Mouse (Mus musculus) kidney, postnatal 0 days (tissue): Measurements from ENCODE around the gene Ly6g6d. TPM values are rescaled to one million over a fixed set of nuclear protein-coding genes. Genes with fewer than 3 reads are reported as not detected.
A peak's percentile ranks its signal among the peaks of the same experiment; 100 is the strongest.

ENCODE experiments used
- ATAC-seq: fragments of 200-750 bp; cut with Nextera tagmentation; replicated peaks from 2 replicates; pipeline ENCODE4 v1.8.0; 2017; ENCODE audit warnings: low read depth, moderate number of reproducible peaks, moderate TSS enrichment, moderate library complexity; ENCODE audit not compliant: low FRiP score
- DNase-seq: peaks from one replicate; pipeline ENCODE4 v3.0.0-alpha.2; 2016; ENCODE audit warnings: low spot score
- H3K27ac ChIP-seq: fragments of 300-500 bp; sonication (generic); 2 replicates; pipeline ENCODE4 v1.5.1; 2014; ENCODE audit warnings: mild to moderate bottlenecking
- H3K27me3 ChIP-seq: fragments of 300-500 bp; sonication (generic); 2 replicates; pipeline ENCODE4 v1.6.1; 2014; ENCODE audit warnings: low read length, mixed read lengths; ENCODE audit not compliant: insufficient read depth
- H3K36me3 ChIP-seq: fragments of 300-500 bp; sonication (generic); 2 replicates; pipeline ENCODE4 v1.6.1; 2014; ENCODE audit warnings: low read length, mixed read lengths; ENCODE audit not compliant: insufficient read depth
- H3K4me1 ChIP-seq: fragments of 300-500 bp; sonication (generic); replicated peaks from 2 replicates; pipeline ENCODE4 v1.6.1; 2014; ENCODE audit warnings: antibody characterized with exemption, low read length, mixed read lengths; ENCODE audit not compliant: insufficient read depth
- H3K4me2 ChIP-seq: fragments of 300-500 bp; sonication (generic); 2 replicates; pipeline ENCODE4 v1.6.1; 2014; ENCODE audit warnings: mild to moderate bottlenecking, low read length, moderate library complexity, mixed read lengths
- H3K4me3 ChIP-seq: fragments of 300-500 bp; sonication (generic); replicated peaks from 2 replicates; pipeline ENCODE4 v1.5.1; 2014; ENCODE audit warnings: low read depth, low read length
- H3K9ac ChIP-seq: fragments of 300-500 bp; sonication (generic); 2 replicates; pipeline ENCODE4 v1.6.1; 2014; ENCODE audit warnings: low read depth, low read length
- H3K9me3 ChIP-seq: fragments of 300-500 bp; sonication (generic); replicated peaks from 2 replicates; pipeline ENCODE4 v1.6.1; 2016; ENCODE audit warnings: low read length, inconsistent platforms, mixed read lengths
- CTCF ChIP-seq: IDR thresholded peaks from 2 replicates; pipeline ENCODE4 v1.5.1; 2016; ENCODE audit warnings: antibody characterized with exemption, low read depth, mild to moderate bottlenecking, moderate library complexity
- WGBS: fragments of 180-500 bp; shearing (Covaris S2); extraction: QIAGEN DNeasy Blood & Tissue Kit; methylation state at CpG from one replicate; pipeline ENCODE4 v1.1.7; 2014; 5-methylcytosine and 5-hydroxymethylcytosine counted together
- polyA plus RNA-seq: library from polyadenylated mRNA; unstranded; fragments of >200 nt; fragmentation: Nextera tagmentation; extraction: Ambion mirVana; gene quantifications from 2 replicates; pipeline ENCODE4 v1.2.1, GENCODE M21; 2015

Ly6g6d gene
- polyA plus RNA-seq, 1 experiment from 2014 or later, result 7.6 TPM

DNA sequence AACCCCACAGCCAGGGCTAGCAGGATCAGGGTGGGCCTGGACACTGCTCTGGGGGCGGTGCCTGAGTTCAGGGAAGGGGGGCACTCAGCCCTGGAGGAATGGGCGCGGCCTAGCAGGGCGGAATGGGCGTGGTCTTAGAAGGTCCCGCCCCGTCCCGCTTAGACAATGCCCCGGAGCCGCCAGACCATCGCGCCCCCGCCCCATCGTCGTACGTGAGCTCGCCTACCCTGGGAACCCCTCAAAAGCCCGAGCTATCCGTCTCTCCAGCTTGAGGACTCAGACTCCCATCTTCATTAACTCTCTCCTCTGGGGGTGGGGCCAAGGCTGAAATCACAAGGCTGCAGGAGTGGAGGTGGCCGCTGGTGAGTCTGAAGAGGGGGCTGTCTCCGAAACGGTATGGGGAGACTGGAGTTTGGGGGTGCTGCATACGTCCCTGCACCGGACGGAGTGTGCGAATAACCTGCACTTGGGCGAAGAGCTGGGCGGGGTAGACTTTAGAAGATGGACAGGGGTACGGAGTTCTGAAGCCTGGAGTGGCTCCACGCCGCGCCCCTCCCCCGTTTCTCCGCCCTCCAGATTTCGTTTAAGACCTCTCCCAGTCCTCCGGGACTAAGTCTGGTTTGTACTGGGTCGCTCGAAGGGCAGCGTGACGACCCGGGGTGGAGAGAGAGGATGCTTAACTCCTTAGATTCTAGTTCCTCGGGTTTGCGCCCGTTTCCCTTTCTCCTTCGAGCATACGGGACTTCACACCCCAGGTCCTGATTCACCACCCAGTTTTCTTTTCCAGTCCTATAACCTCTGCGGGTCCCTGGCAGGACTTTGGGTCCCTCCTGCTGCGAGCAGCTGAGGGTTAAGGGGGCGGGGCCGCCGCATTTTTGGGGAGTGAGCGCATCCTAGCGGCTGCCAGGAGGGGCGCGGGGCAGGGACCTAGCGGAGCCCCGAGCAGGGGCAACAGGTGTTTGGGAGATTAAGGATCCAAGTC is 18.7 kb downstream of the Ly6g6d start, which contains the start of gene Ddah2:
TSS of gene Ddah2 (plus strand) at position 125 of the 982 bp plus-strand sequence.
- H3K27ac ChIP-seq, result peak within 1 kb of the TSS; percentile 94
- H3K9ac ChIP-seq, result peak within 1 kb of the TSS; percentile 77
- TF ChIP-seq CTCF, result peak; percentile 78
- ATAC-seq, result peak; percentile 90
- peak within 1 kb of the TSS; percentile 77 for H3K4me3 ChIP-seq
- H3K27me3 ChIP-seq, result no peaks in the 10 kb centered on the region
- peak; percentile 98 for DNase-seq
- peaks cover 34% of the 10 kb centered on the region for H3K36me3 ChIP-seq
- H3K9me3 ChIP-seq, result no peaks in the 10 kb centered on the region
- under 1% methylated on average over 57 of the region's 57 CpGs for WGBS
- H3K4me1 ChIP-seq, result peaks cover 8% of the 10 kb centered on the region
- H3K4me2 ChIP-seq, result peak within 1 kb of the TSS; percentile 94

DNA sequence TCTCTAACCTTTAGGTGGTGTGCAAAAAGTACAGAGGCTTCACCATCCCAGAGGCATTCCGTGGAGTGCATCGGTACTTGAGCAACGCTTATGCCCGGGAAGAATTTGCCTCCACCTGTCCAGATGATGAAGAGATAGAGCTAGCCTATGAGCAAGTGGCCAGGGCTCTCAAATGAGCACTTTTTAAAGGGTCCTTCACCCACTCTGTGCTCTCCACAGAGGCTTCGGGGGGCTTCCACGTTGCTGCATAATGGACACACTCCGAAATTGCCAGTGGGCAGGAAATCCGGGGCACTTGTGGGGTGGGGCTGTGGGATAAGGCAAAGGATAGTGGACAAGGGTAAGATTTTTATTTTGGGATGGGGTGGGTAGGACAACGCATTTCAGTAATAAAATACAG is 19.5 kb downstream of the Ly6g6d start:
- TF ChIP-seq CTCF, result no peak
- WGBS, result 64% methylated on average over 9 of the region's 9 CpGs
- DNase-seq (no peak), ATAC-seq (no peak)
- peak overlapping the region; percentile 94 for H3K4me2 ChIP-seq
- no peak overlapping the region for H3K4me3 ChIP-seq
- no peaks in the 10 kb centered on the region for H3K9me3 ChIP-seq
- no peak overlapping the region for H3K9ac ChIP-seq
- peak overlapping the region; percentile 94; the same call in 1 of the 2 replicates for H3K27ac ChIP-seq
- peaks cover 41% of the 10 kb centered on the region for H3K36me3 ChIP-seq
- no peaks in the 10 kb centered on the region for H3K27me3 ChIP-seq
- peaks cover 8% of the 10 kb centered on the region for H3K4me1 ChIP-seq

GRCm38 (mm10) chr17:35057090-35057489 is 20.8 kb downstream of the Ly6g6d start:
- H3K9ac ChIP-seq, result no peak overlapping the region
- H3K4me1 ChIP-seq, result peaks cover 8% of the 10 kb centered on the region
- no peak overlapping the region for H3K4me3 ChIP-seq
- no peak for DNase-seq
- TF ChIP-seq CTCF, result no peak
- no peak for ATAC-seq
- WGBS, result 84% methylated on average over 3 of the region's 3 CpGs
- H3K9me3 ChIP-seq, result no peaks in the 10 kb centered on the region
- H3K27ac ChIP-seq, result no peak overlapping the region
- H3K36me3 ChIP-seq, result peaks cover 52% of the 10 kb centered on the region
- H3K27me3 ChIP-seq, result no peaks in the 10 kb centered on the region
- H3K4me2 ChIP-seq, result no peak overlapping the region

DNA sequence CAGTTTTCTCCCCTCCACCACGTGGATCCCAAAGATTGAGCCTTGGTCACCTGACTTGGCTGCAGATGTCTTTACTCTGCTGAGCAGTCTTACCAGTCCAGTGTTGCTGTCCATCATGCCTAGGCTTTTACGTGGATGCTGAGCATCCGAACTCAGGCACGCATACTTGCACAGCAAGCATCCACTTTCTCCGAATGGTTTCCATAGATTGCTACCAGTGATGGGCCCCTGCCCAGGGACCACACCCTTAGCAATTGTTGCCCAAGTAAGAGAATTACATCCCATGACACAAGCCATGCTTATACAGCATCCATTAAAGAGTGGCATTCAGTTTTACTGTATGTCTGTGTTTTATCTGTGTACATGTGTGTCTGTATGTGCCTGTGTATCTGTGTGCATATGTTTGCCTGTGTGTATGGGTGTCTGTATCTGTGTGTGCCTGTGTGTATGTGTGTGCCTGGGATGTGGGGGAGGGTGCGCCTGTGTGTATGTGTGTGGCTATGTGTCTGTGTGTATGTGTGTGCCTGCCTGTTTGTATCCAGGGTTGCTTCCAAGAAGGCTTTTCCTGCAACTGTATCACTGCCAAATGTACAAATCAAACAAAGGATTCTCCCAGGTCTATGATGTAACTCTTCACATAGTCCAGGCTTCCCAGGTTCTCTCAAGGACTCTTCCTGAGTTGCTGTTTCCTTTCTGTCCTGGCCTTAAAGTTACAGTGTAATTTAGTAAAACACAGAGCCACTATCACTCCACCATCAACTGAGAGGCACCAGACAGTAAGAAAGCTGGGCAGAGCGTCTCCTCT is 22.0 kb downstream of the Ly6g6d start:
- DNase-seq, result no peak
- no peak for TF ChIP-seq CTCF
- 87% methylated on average over 7 of the region's 7 CpGs for WGBS
- ATAC-seq, result no peak
- no peak overlapping the region for H3K27ac ChIP-seq
- peaks cover 46% of the 10 kb centered on the region for H3K36me3 ChIP-seq
- peaks cover 8% of the 10 kb centered on the region for H3K4me1 ChIP-seq
- no peaks in the 10 kb centered on the region for H3K9me3 ChIP-seq
- H3K4me3 ChIP-seq, result no peak overlapping the region
- H3K4me2 ChIP-seq, result no peak overlapping the region
- H3K9ac ChIP-seq, result no peak overlapping the region
- no peaks in the 10 kb centered on the region for H3K27me3 ChIP-seq

DNA sequence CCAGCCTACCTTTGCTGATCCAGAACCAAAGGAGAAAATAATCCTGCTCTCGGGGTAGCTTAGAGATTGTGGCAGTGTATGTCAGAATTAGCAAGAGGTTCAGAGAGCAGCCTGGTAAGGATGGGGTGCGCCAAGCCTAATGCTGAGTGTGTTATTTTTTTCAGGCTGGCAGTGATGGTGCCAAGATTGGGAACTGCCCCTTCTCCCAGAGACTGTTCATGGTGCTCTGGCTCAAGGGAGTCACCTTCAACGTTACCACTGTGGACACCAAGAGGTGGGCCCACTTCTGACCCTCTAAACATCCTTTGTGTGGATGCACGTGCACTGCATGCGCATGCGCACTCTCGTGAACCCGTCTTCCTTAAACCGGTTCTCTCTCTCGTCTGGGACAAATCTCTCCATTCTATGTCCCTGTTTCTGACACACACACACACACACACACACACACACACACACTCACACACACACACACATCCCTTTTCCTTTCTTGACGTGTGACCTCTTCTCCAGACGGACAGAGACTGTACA is 25.5 kb downstream of the Ly6g6d start:
- Histone ChIP-seq H3K9ac (peak overlapping the region; percentile 36; the same call in 1 of the 2 replicates), H3K4me3 (peak overlapping the region; percentile 50; the same call in 1 of the 2 replicates), H3K27me3 (no peaks in the 10 kb centered on the region), H3K27ac (peak overlapping the region; percentile 98), H3K9me3 (no peaks in the 10 kb centered on the region), H3K4me2 (peak overlapping the region; percentile 81), H3K36me3 (peaks cover 37% of the 10 kb centered on the region), H3K4me1 (peaks cover 19% of the 10 kb centered on the region)
- TF ChIP-seq CTCF, result no peak
- no peak for ATAC-seq
- WGBS, result 70% methylated on average over 12 of the region's 12 CpGs
- no peak for DNase-seq
